Mouse (Mus musculus) G1E (cell line): Measurements from ENCODE around the gene Izumo4. TPM values are rescaled to one million over a fixed set of nuclear protein-coding genes. Genes with fewer than 3 reads are reported as not detected.

Experiments
- ATAC-seq: 2 replicates; pipeline ENCODE4 v1.8.0; 2016; ENCODE audit warnings: mild to moderate bottlenecking; ENCODE audit not compliant: insufficient number of reproducible peaks, poor library complexity, low FRiP score, severe bottlenecking; ENCODE audit errors: extremely low read depth
- DNase-seq: peaks from one replicate; pipeline ENCODE4 v3.0.0; 2012; ENCODE audit warnings: low spot score
- H3K27me3 ChIP-seq: 2 replicates; pipeline ENCODE4 v1.6.1; 2012; ENCODE audit warnings: mild to moderate bottlenecking, low read length, inconsistent platforms; ENCODE audit not compliant: insufficient read depth
- H3K36me3 ChIP-seq: replicated peaks from 2 replicates; pipeline ENCODE3; 2012; ENCODE audit warnings: mild to moderate bottlenecking, inconsistent platforms
- H3K4me1 ChIP-seq: 2 replicates; pipeline ENCODE4 v1.6.1; 2012; ENCODE audit warnings: low read depth, low read length, inconsistent platforms, mixed read lengths; ENCODE audit not compliant: insufficient read depth
- H3K4me3 ChIP-seq: 2 replicates; pipeline ENCODE4 v1.5.1; 2012; ENCODE audit warnings: low read depth, mild to moderate bottlenecking, inconsistent platforms, low read length, moderate library complexity, mixed read lengths
- H3K9me3 ChIP-seq: replicated peaks from 2 replicates; pipeline ENCODE4 v1.6.1; 2012; ENCODE audit warnings: inconsistent platforms
- CTCF ChIP-seq: IDR thresholded peaks from 2 replicates; pipeline ENCODE4 v1.5.1; 2012; ENCODE audit warnings: low read depth, low read length, inconsistent platforms, mixed read lengths
- GATA1 ChIP-seq: IDR thresholded peaks from 2 replicates; pipeline ENCODE4 v1.6.1; 2012; ENCODE audit warnings: borderline replicate concordance, low read length, inconsistent platforms, mixed read lengths
- GATA2 ChIP-seq: IDR thresholded peaks from 2 replicates; pipeline ENCODE4 v1.6.1; 2012; ENCODE audit warnings: low read depth, low read length, inconsistent platforms, borderline replicate concordance
- POLR2AphosphoS5 ChIP-seq: IDR thresholded peaks from 2 replicates; pipeline ENCODE4 v1.6.1; 2012; ENCODE audit warnings: low read depth, low read length, inconsistent platforms; ENCODE audit not compliant: insufficient replicate concordance
- TAL1 ChIP-seq: conservative IDR thresholded peaks from 2 replicates; pipeline ENCODE4 v1.6.1; 2012; ENCODE audit warnings: low read depth, low read length, inconsistent platforms, mixed read lengths
- polyA plus RNA-seq: library from polyadenylated mRNA; stranded (reverse); fragments of >175 nt; gene quantifications from 2 replicates; pipeline ENCODE4 v1.2.3, GENCODE M21; 2012
- total RNA-seq, 2 experiments: library from RNA; stranded (forward) in 1 of 2; stranded (reverse) in 1 of 2; fragments of 200-1000 nt in 1 of 2; fragments of >200 nt in 1 of 2; fragmentation: Nextera tagmentation in 1 of 2; gene quantifications; 2 replicates each; pipeline ENCODE4 v1.2.3; 2014 to 2017

Gene Izumo4
- total and polyA plus RNA-seq, 3 experiments = 5.9 to 8.2 (median 7.4) TPM

DNA sequence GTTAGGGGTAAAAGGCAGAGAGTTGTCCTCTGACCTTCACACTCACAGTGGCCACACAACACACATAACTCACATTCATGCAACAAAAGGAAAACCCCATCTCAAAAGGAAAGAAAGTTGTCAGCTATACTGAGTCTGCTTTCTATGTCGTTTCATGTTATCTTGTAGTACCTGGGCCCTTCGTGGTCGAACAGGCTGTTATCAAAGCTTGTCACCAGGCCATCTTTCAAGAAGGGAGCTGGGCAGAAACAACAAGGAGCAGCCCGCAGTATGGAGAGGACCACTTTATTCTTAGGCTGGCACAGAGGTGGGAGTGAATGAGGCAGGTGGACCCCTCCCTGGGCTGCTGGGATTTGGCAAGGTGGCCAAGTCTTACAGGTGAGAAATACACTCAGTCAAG, 17.0 kb upstream of the Izumo4 start:
- Histone ChIP-seq H3K4me1 (peaks cover 63% of the 10 kb centered on the region), H3K9me3 (no peaks in the 10 kb centered on the region), H3K36me3 (peaks cover 78% of the 10 kb centered on the region), H3K27me3 (no peaks in the 10 kb centered on the region), H3K4me3 (peak overlapping the region; percentile 10; the same call in 1 of the 2 replicates)
- no peak for DNase-seq
- TF ChIP-seq POLR2AphosphoS5 (no peak), GATA2 (no peak), TAL1 (peak; percentile 71), GATA1 (no peak)
- peak; percentile 52 for ATAC-seq

DNA sequence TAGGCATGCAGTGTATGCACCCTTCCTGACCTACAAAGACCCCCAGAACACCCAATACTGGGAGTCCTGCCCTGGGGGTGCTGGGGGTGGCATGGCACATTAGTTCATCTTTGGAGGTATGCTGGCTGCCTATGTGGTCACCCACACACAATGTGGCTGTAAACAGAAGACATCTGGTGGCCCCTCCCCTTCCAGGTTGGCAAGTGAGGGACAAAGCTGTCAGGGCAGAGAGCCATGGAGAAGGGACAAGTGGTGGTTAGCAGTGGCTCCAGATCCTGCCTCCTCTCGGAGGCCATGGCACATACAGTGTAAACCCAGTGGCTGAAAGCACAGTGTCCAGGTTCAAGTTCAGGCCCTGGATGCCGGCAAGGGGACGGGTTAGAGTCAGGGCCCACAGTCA, 15.4 kb upstream of the Izumo4 start:
- Histone ChIP-seq H3K4me1 (peaks cover 72% of the 10 kb centered on the region), H3K36me3 (peaks cover 93% of the 10 kb centered on the region)
- no peak for ATAC-seq

DNA sequence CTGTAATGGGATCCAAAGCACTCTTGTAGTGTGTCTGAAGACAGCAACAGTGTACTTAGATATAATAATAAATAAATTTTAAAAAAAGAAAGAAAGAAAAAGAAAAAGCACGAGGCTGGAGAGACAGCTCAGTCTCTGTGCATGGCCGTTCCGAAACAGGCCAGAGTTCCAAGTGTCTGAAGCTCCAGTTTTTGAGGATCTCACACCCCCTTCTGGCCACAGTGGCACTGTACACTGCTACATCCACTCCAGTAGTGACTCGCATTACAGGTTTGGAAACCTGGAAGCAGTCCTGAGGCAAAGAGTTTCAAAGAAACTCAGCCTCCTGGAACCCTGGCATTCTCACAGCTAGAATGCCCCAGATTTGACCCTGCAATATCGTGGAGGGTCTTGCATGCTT, 14.1 kb upstream of the Izumo4 start:
- ATAC-seq = no peak
- Histone ChIP-seq H3K36me3 (peaks cover 97% of the 10 kb centered on the region), H3K27me3 (no peaks in the 10 kb centered on the region), H3K9me3 (no peaks in the 10 kb centered on the region), H3K4me1 (peaks cover 83% of the 10 kb centered on the region), H3K4me3 (no peak overlapping the region)
- no peak for TF ChIP-seq CTCF
- TF ChIP-seq GATA2 = no peak
- no peak for TF ChIP-seq POLR2AphosphoS5
- no peak for TF ChIP-seq GATA1
- no peak for TF ChIP-seq TAL1
- DNase-seq = no peak

More for the DNA sequence above, 15.4 kb upstream of the Izumo4 start:
- Histone ChIP-seq H3K27me3 (no peaks in the 10 kb centered on the region), H3K9me3 (no peaks in the 10 kb centered on the region), H3K4me3 (no peak overlapping the region)
- TF ChIP-seq GATA2 = no peak
- no peak for TF ChIP-seq CTCF
- no peak for TF ChIP-seq GATA1
- no peak for TF ChIP-seq TAL1
- no peak for TF ChIP-seq POLR2AphosphoS5
- DNase-seq = no peak

DNA sequence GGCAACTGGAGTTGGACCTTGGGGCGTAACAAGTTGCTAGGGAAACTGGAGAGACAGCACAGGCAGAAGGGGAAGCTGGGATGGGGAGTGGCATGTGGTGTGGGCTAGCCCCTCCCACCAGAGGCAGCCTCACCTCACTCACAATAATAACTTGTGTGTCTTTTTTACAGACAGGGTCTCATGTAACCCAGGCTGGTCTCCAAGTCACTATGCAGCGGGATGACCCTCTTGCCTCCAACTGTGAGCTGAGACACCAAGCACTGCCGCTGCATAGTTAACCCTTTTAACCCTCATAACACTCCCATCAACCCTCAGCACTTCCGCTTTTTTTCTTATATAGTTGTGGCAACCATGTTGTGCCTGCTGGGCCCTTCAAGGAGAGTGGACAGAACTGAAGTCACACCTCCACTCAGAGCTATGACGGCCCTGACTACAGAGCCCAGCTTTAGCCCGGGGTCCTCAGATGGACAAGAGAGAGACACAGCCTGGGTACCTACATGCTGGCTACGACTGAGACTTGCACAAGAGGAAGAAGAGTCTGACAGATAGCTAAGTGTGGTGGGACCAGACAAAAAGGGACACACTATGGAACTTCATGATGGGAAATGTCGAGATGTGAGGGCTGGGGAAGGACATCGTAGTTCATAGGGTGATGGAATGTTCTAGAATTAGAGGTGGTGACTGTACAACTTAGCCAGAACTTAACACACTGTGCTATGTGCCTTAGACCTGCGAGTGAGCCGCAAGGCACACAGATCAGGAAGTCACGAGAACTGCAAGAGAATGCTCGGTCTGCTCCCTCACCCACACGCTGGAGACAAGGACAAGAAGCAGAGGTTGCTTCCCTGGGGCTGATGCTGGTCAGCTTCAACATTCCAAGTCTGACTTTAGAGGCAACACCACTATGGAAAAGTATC, 9.5 kb upstream of the Izumo4 start:
- peaks cover 94% of the 10 kb centered on the region for H3K36me3 ChIP-seq
- H3K9me3 ChIP-seq = no peaks in the 10 kb centered on the region
- no peaks in the 10 kb centered on the region for H3K27me3 ChIP-seq
- DNase-seq (no peak), ATAC-seq (peak; percentile 17; the same call in 1 of the 2 replicates)
- peaks cover 82% of the 10 kb centered on the region for H3K4me1 ChIP-seq
- TF ChIP-seq GATA2 (no peak), GATA1 (no peak), POLR2AphosphoS5 (no peak), TAL1 (no peak), CTCF (no peak)
- peak overlapping the region; percentile 40; the same call in 1 of the 2 replicates for H3K4me3 ChIP-seq

DNA sequence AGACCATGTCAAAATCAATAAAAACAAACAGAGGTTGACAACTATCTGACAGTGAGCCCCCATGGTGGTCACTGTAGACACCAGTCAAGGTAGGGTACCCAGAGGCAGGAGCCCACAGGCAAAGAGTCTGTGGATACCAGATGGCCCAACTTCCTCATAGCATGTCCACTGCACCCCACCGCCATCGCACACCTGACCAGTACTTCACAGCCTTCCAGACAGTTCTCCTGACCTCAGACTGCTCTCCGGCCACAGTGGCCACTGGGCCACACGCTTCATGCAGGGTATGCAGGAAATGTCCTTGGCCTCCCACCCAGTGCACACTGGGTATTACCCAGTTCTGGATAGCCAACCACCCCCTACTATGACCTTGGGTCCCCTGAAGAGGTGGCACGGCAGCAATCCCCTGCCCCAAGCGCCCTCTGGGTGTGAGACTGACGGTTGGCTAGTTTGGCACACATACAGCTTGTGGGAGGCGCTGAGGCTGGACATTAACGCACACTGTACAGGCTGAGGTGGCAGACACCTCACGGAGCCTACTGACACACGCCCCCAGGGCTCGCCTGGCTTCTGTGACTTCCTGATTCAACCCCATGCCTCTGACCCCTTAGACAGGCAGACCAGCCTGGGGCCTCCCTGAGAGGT, 8.5 kb upstream of the Izumo4 start:
- DNase-seq (no peak), ATAC-seq (no peak)
- peaks cover 93% of the 10 kb centered on the region for H3K4me1 ChIP-seq
- H3K4me3 ChIP-seq = peak overlapping the region; percentile 39; the same call in 1 of the 2 replicates
- H3K36me3 ChIP-seq = peaks cover 92% of the 10 kb centered on the region
- no peaks in the 10 kb centered on the region for H3K27me3 ChIP-seq
- TF ChIP-seq GATA2 (no peak), TAL1 (no peak), CTCF (no peak), POLR2AphosphoS5 (no peak), GATA1 (no peak)
- no peaks in the 10 kb centered on the region for H3K9me3 ChIP-seq

DNA sequence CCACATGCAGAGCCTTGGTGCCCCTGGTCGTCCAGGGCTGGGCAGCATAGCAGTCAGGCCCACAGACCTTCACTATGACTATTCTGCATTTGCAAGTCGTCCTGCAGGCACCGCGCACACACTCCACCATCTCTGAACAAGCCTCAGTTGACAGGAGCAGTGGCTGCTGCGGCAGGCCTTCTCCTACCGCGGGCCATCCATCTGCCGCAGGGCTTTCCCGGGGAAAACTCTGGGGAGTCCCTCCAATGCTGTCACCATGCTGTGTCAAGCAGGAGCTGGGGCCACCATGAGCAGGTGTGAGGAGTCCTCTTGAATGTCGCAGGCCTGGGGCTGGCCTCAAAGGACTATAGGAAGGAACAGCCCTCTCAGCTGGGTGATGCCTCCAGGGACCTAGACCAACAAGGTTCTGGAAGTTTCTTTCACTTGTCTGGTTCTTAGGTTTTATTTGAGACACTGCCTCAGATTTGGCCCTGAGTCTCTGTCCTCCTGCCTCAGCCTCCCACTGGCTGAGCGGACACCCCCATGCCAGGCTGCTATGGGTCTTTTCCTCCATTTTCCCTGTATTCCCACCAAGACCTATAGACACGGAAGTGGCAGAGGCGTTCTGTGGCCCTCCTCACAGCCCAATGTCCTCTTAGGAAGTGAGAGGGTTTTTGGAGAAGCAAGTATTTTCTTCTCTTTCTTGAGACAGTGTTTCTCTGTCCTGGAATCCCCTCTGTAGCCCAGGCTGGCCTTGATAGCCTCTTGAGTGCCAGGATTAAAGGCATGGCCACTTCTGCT, 7.6 kb upstream of the Izumo4 start:
- Histone ChIP-seq H3K36me3 (peaks cover 91% of the 10 kb centered on the region), H3K4me1 (peaks cover 98% of the 10 kb centered on the region), H3K27me3 (no peaks in the 10 kb centered on the region), H3K9me3 (no peaks in the 10 kb centered on the region), H3K4me3 (peak overlapping the region; percentile 50; the same call in 1 of the 2 replicates)
- TF ChIP-seq TAL1 (no peak), POLR2AphosphoS5 (no peak), GATA1 (no peak), CTCF (no peak), GATA2 (no peak)
- ATAC-seq (no peak), DNase-seq (no peak)
